Mouse (Mus musculus) embryonic stem cell, embryonic (primary cell): Measurements from ENCODE around the gene Slc25a5.

Source experiments
- CTCF ChIA-PET, 4 experiments: fragments of 300-600 bp in 2 of 4; fragments of 350-600 bp in 2 of 4; sonication (Branson Sonifier 250); formaldehyde crosslinking; loops; one replicate each; lab custom pipeline; 2022; ENCODE audit warnings: inconsistent platforms in 2 of 4; lab: Charles Lee
- POLR2A ChIA-PET, 4 experiments: fragments of 300-600 bp in 2 of 4; fragments of 350-600 bp in 2 of 4; sonication (Branson Sonifier 250); formaldehyde crosslinking; loops; one replicate each; lab custom pipeline; 2022; ENCODE audit warnings: antibody characterized with exemption in 4 of 4, inconsistent platforms in 1 of 4; lab: Charles Lee

The Slc25a5 gene

GRCm38 (mm10) chrX:36795424-36796162 lies at the start of gene Slc25a5:
Gene Slc25a5 (plus strand): TSS chrX:36795651.
- POLR2A ChIA-PET: interaction anchor here (0.6 to 5.6 kb wide), 73 partner anchors 9 to 314 kb away, joined by 3 to 69 read pairs (median 4); partner anchors contain the start of genes Pgrmc1 (in 3 of the 4), Rpl39 (in 3 of the 4), Akap17b (in 2 of the 4) and Nkrf (in 1 of the 4)
- CTCF ChIA-PET: interaction anchor here in 3 of 4 experiments (0.6 to 1.7 kb wide), 9 partner anchors 19 to 198 kb away, joined by 3 to 5 read pairs (median 3); partner anchors contain the start of genes Akap17b (in 1 of the 3) and Pgrmc1 (in 1 of the 3)

GRCm38 (mm10) chrX:36746789-36747188 lies 48.7 kb upstream of the Slc25a5 start:
- ChIA-PET POLR2A (no interaction called here), CTCF (no interaction called here)

GRCm38 (mm10) chrX:36748573-36748972 lies 46.9 kb upstream of the Slc25a5 start:
- ChIA-PET POLR2A (no interaction called here), CTCF (no interaction called here)

GRCm38 (mm10) chrX:36749281-36749785 lies 46.1 kb upstream of the Slc25a5 start:
- ChIA-PET POLR2A (no interaction called here), CTCF (no interaction called here)

GRCm38 (mm10) chrX:36750591-36750990 lies 44.9 kb upstream of the Slc25a5 start:
- ChIA-PET CTCF (interaction anchor here in 1 of 4 experiments (0.6 to 1.0 kb wide), 2 partner anchors 10 to 292 kb away, joined by 3 read pairs; no protein-coding TSS in a partner anchor), POLR2A (interaction anchor here in 2 of 4 experiments (0.6 to 0.7 kb wide), 2 partner anchors 69 to 111 kb away, joined by 3 to 4 read pairs; no protein-coding TSS in a partner anchor)

- ChIA-PET CTCF (interaction anchor here in 1 of 4 experiments (1.5 kb wide), 1 partner anchor 13 kb away, joined by 4 read pairs; no protein-coding TSS in a partner anchor), POLR2A (interaction anchor here in 1 of 4 experiments (1.2 to 1.8 kb wide), 3 partner anchors 11 to 100 kb away, joined by 3 to 7 read pairs (median 3); no protein-coding TSS in a partner anchor)
Measured at GRCm38 (mm10) chrX:36752586-36752985, 42.9 kb upstream of the Slc25a5 start.

GRCm38 (mm10) chrX:36757796-36758472 lies 37.5 kb upstream of the Slc25a5 start:
- POLR2A ChIA-PET: no interaction called here

GRCm38 (mm10) chrX:36758566-36758965 lies 36.9 kb upstream of the Slc25a5 start:
- ChIA-PET CTCF (no interaction called here), POLR2A (interaction anchor here in 1 of 4 experiments (1.6 kb wide), 1 partner anchor 36 kb away, joined by 4 read pairs; the partner anchor contains the start of gene Slc25a5)

More at GRCm38 (mm10) chrX:36757796-36758472, 37.5 kb upstream of the Slc25a5 start:
- CTCF ChIA-PET: no interaction called here

- ChIA-PET CTCF (interaction anchor here (0.6 to 2.0 kb wide), 32 partner anchors 10 to 287 kb away, joined by 3 to 13 read pairs (median 4); partner anchors contain the start of genes Slc25a5 (in 2 of the 4), Akap17b (in 1 of the 4) and Nkrf (in 1 of the 4)), POLR2A (interaction anchor here in 3 of 4 experiments (0.7 to 2.7 kb wide), 12 partner anchors 12 to 117 kb away, joined by 3 to 12 read pairs (median 5); partner anchors contain the start of gene Slc25a5 (in 3 of the 3))
Measured at GRCm38 (mm10) chrX:36760946-36761635, 34.4 kb upstream of the Slc25a5 start.

- ChIA-PET POLR2A (interaction anchor here in 3 of 4 experiments (0.5 to 2.7 kb wide), 7 partner anchors 14 to 76 kb away, joined by 3 to 12 read pairs (median 5); partner anchors contain the start of gene Slc25a5 (in 2 of the 3)), CTCF (interaction anchor here in 2 of 4 experiments (0.7 to 1.2 kb wide), 3 partner anchors 58 to 248 kb away, joined by 3 to 5 read pairs (median 3); no protein-coding TSS in a partner anchor)
Measured at GRCm38 (mm10) chrX:36762289-36762688, 33.2 kb upstream of the Slc25a5 start.

GRCm38 (mm10) chrX:36762894-36763293 lies 32.6 kb upstream of the Slc25a5 start:
- POLR2A ChIA-PET: interaction anchor here in 3 of 4 experiments (0.6 to 2.6 kb wide), 11 partner anchors 8 to 235 kb away, joined by 3 to 10 read pairs (median 4); partner anchors contain the start of genes Pgrmc1 (in 1 of the 3) and Slc25a5 (in 1 of the 3)
- CTCF ChIA-PET: interaction anchor here in 3 of 4 experiments (0.7 to 1.2 kb wide), 5 partner anchors 58 to 248 kb away, joined by 3 to 5 read pairs (median 4); no protein-coding TSS in a partner anchor

GRCm38 (mm10) chrX:36763298-36763933 lies 32.0 kb upstream of the Slc25a5 start:
- POLR2A ChIA-PET: interaction anchor here in 3 of 4 experiments (0.6 to 2.6 kb wide), 14 partner anchors 8 to 235 kb away, joined by 3 to 17 read pairs (median 6); partner anchors contain the start of genes Slc25a5 (in 3 of the 3), Akap17b (in 1 of the 3) and Pgrmc1 (in 1 of the 3)
- CTCF ChIA-PET: interaction anchor here in 3 of 4 experiments (0.8 to 1.2 kb wide), 7 partner anchors 32 to 67 kb away, joined by 3 to 6 read pairs (median 4); partner anchors contain the start of gene Slc25a5 (in 1 of the 3)

- POLR2A ChIA-PET: interaction anchor here in 3 of 4 experiments (0.7 to 2.6 kb wide), 12 partner anchors 9 to 234 kb away, joined by 3 to 17 read pairs (median 6); partner anchors contain the start of genes Slc25a5 (in 3 of the 3), Akap17b (in 1 of the 3) and Pgrmc1 (in 1 of the 3)
- CTCF ChIA-PET: interaction anchor here in 2 of 4 experiments (0.9 to 1.1 kb wide), 4 partner anchors 32 to 66 kb away, joined by 3 to 6 read pairs (median 4); partner anchors contain the start of gene Slc25a5 (in 1 of the 2)
Measured at GRCm38 (mm10) chrX:36763934-36764317, 31.5 kb upstream of the Slc25a5 start.

GRCm38 (mm10) chrX:36767386-36767785 lies 28.1 kb upstream of the Slc25a5 start:
- ChIA-PET CTCF (interaction anchor here in 3 of 4 experiments (0.6 to 1.5 kb wide), 5 partner anchors 9 to 53 kb away, joined by 3 to 6 read pairs (median 3); partner anchors contain the start of gene Slc25a5 (in 1 of the 3)), POLR2A (interaction anchor here in 3 of 4 experiments (0.8 to 2.5 kb wide), 8 partner anchors 9 to 47 kb away, joined by 3 to 11 read pairs (median 6); partner anchors contain the start of gene Slc25a5 (in 3 of the 3))

- ChIA-PET POLR2A (interaction anchor here in 3 of 4 experiments (0.9 to 1.6 kb wide), 7 partner anchors 12 to 26 kb away, joined by 3 to 5 read pairs (median 3); partner anchors contain the start of gene Slc25a5 (in 2 of the 3)), CTCF (interaction anchor here in 1 of 4 experiments (1.7 kb wide), 1 partner anchor 12 kb away, joined by 6 read pairs; no protein-coding TSS in a partner anchor)
Measured at GRCm38 (mm10) chrX:36772591-36772990, 22.9 kb upstream of the Slc25a5 start.

GRCm38 (mm10) chrX:36775520-36775919 lies 19.9 kb upstream of the Slc25a5 start:
- CTCF ChIA-PET: interaction anchor here in 2 of 4 experiments (0.6 to 1.1 kb wide), 5 partner anchors 8 to 21 kb away, joined by 3 to 6 read pairs (median 3); partner anchors contain the start of gene Slc25a5 (in 1 of the 2)
- POLR2A ChIA-PET: interaction anchor here (0.6 to 2.2 kb wide), 13 partner anchors 8 to 134 kb away, joined by 3 to 12 read pairs (median 4); partner anchors contain the start of gene Slc25a5 (in 3 of the 4)
